Mouse (Mus musculus) G1E (cell line): ENCODE results near the gene Tm9sf3. TPM values are rescaled to one million over a fixed set of nuclear protein-coding genes. Genes with fewer than 3 reads are reported as not detected.

Experiments used
- ATAC-seq: 2 replicates; pipeline ENCODE4 v1.8.0; 2016; ENCODE audit warnings: mild to moderate bottlenecking; ENCODE audit not compliant: insufficient number of reproducible peaks, poor library complexity, low FRiP score, severe bottlenecking; ENCODE audit errors: extremely low read depth
- DNase-seq: peaks from one replicate; pipeline ENCODE4 v3.0.0; 2012; ENCODE audit warnings: low spot score
- H3K27me3 ChIP-seq: 2 replicates; pipeline ENCODE4 v1.6.1; 2012; ENCODE audit warnings: mild to moderate bottlenecking, low read length, inconsistent platforms; ENCODE audit not compliant: insufficient read depth
- H3K36me3 ChIP-seq: replicated peaks from 2 replicates; pipeline ENCODE3; 2012; ENCODE audit warnings: mild to moderate bottlenecking, inconsistent platforms
- H3K4me1 ChIP-seq: 2 replicates; pipeline ENCODE4 v1.6.1; 2012; ENCODE audit warnings: low read depth, low read length, inconsistent platforms, mixed read lengths; ENCODE audit not compliant: insufficient read depth
- H3K4me3 ChIP-seq: 2 replicates; pipeline ENCODE4 v1.5.1; 2012; ENCODE audit warnings: low read depth, mild to moderate bottlenecking, inconsistent platforms, low read length, moderate library complexity, mixed read lengths
- H3K9me3 ChIP-seq: replicated peaks from 2 replicates; pipeline ENCODE4 v1.6.1; 2012; ENCODE audit warnings: inconsistent platforms
- CTCF ChIP-seq: IDR thresholded peaks from 2 replicates; pipeline ENCODE4 v1.5.1; 2012; ENCODE audit warnings: low read depth, low read length, inconsistent platforms, mixed read lengths
- GATA1 ChIP-seq: IDR thresholded peaks from 2 replicates; pipeline ENCODE4 v1.6.1; 2012; ENCODE audit warnings: borderline replicate concordance, low read length, inconsistent platforms, mixed read lengths
- GATA2 ChIP-seq: IDR thresholded peaks from 2 replicates; pipeline ENCODE4 v1.6.1; 2012; ENCODE audit warnings: low read depth, low read length, inconsistent platforms, borderline replicate concordance
- POLR2AphosphoS5 ChIP-seq: IDR thresholded peaks from 2 replicates; pipeline ENCODE4 v1.6.1; 2012; ENCODE audit warnings: low read depth, low read length, inconsistent platforms; ENCODE audit not compliant: insufficient replicate concordance
- TAL1 ChIP-seq: conservative IDR thresholded peaks from 2 replicates; pipeline ENCODE4 v1.6.1; 2012; ENCODE audit warnings: low read depth, low read length, inconsistent platforms, mixed read lengths
- polyA plus RNA-seq: library from polyadenylated mRNA; stranded (reverse); fragments of >175 nt; gene quantifications from 2 replicates; pipeline ENCODE4 v1.2.3, GENCODE M21; 2012
- total RNA-seq, 2 experiments: library from RNA; stranded (forward) in 1 of 2; stranded (reverse) in 1 of 2; fragments of 200-1000 nt in 1 of 2; fragments of >200 nt in 1 of 2; fragmentation: Nextera tagmentation in 1 of 2; gene quantifications; 2 replicates each; pipeline ENCODE4 v1.2.3; 2014 to 2017

Gene Tm9sf3
- total and polyA plus RNA-seq, 3 experiments: 45.9 to 236 (median 118) TPM

GRCm38 (mm10) chr19:41191724-41192123 lies 72.1 kb downstream of the Tm9sf3 start:
- H3K4me1 ChIP-seq: no peaks in the 10 kb centered on the region
- H3K9me3 ChIP-seq: no peaks in the 10 kb centered on the region
- H3K27me3 ChIP-seq: no peaks in the 10 kb centered on the region; the same call in 1 of the 2 replicates
- no peak for ATAC-seq
- TF ChIP-seq POLR2AphosphoS5 (no peak), TAL1 (no peak), GATA2 (no peak), CTCF (no peak), GATA1 (no peak)
- no peaks in the 10 kb centered on the region for H3K36me3 ChIP-seq
- DNase-seq: no peak
- no peak overlapping the region for H3K4me3 ChIP-seq

DNA sequence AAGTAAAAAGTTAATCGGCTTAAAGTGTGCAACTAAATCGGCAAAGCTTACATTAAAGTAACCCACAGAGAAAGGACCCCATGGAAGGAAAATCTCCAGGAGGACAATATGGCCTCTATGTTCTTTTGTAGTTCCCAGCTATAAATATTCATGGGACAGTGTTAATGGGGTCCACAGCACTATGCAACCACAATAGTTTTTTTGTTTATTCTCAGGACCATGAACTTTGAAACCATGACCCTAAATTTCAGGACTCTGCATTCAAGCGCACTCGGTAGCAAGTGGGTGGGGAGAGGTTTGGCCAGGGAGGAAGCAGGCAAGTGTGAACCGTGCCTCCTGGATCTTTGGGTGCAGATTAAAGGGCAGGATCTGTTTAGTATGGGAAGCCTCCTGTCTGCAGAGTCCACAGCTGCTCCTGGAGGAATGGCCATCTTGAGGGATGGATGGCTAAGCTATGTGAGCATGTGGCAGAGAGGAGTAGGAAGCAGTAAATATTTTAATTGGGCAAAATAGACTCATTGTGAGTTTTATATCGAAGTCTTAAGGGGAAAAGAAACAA lies 72.8 kb downstream of the Tm9sf3 start:
- Histone ChIP-seq H3K36me3 (no peaks in the 10 kb centered on the region), H3K27me3 (no peaks in the 10 kb centered on the region; the same call in 1 of the 2 replicates), H3K9me3 (no peaks in the 10 kb centered on the region), H3K4me3 (no peak overlapping the region), H3K4me1 (no peaks in the 10 kb centered on the region)
- ATAC-seq (no peak), DNase-seq (no peak)
- TF ChIP-seq TAL1 (no peak), CTCF (no peak), GATA1 (no peak), POLR2AphosphoS5 (no peak), GATA2 (no peak)

DNA sequence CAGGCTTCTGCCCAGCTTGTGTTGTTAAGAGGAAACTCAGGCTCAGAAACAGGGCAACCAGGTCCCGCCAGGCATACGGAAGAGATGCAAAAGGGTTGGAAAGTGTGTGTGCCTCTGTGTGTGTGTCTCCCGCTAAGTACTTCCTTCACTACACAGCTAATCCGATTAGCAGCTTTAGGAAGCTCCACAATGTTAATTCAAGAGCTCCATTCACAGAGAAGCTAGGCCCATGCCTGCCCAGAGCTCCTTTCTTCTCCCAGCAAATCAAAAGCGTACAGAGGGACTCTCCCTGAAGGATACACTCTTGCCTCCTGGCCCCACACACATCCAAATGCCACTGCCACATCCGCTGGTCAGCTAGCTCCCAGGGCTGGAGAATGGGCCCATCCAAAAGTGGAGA lies 86.5 kb downstream of the Tm9sf3 start:
- ATAC-seq (no peak), DNase-seq (no peak)
- TF ChIP-seq TAL1 (no peak), POLR2AphosphoS5 (no peak), GATA2 (no peak), CTCF (no peak), GATA1 (no peak)
- Histone ChIP-seq H3K27me3 (no peaks in the 10 kb centered on the region; the same call in 1 of the 2 replicates), H3K36me3 (no peaks in the 10 kb centered on the region), H3K9me3 (no peaks in the 10 kb centered on the region), H3K4me1 (no peaks in the 10 kb centered on the region), H3K4me3 (no peak overlapping the region)

- no peaks in the 10 kb centered on the region for H3K36me3 ChIP-seq
- ATAC-seq: no peak
- H3K9me3 ChIP-seq: no peaks in the 10 kb centered on the region
- no peak for DNase-seq
- H3K4me3 ChIP-seq: no peak overlapping the region
- TF ChIP-seq POLR2AphosphoS5: no peak
- no peaks in the 10 kb centered on the region for H3K4me1 ChIP-seq
- no peaks in the 10 kb centered on the region; the same call in 1 of the 2 replicates for H3K27me3 ChIP-seq
Measured at GRCm38 (mm10) chr19:41176881-41177280, 86.9 kb downstream of the Tm9sf3 start.

- H3K36me3 ChIP-seq: no peaks in the 10 kb centered on the region
Measured at GRCm38 (mm10) chr19:41165914-41166235, 97.9 kb downstream of the Tm9sf3 start.

GRCm38 (mm10) chr19:41165144-41165913 lies 98.5 kb downstream of the Tm9sf3 start:
- H3K4me1 ChIP-seq: no peaks in the 10 kb centered on the region
- no peak for DNase-seq
- no peaks in the 10 kb centered on the region for H3K36me3 ChIP-seq
- no peak for ATAC-seq
- no peak overlapping the region for H3K4me3 ChIP-seq
- TF ChIP-seq GATA1: no peak
- TF ChIP-seq POLR2AphosphoS5: no peak
- no peak for TF ChIP-seq GATA2
- no peak for TF ChIP-seq CTCF
- TF ChIP-seq TAL1: no peak
- H3K27me3 ChIP-seq: no peaks in the 10 kb centered on the region; the same call in 1 of the 2 replicates
- H3K9me3 ChIP-seq: no peaks in the 10 kb centered on the region

More at GRCm38 (mm10) chr19:41165914-41166235, 97.9 kb downstream of the Tm9sf3 start:
- Histone ChIP-seq H3K4me1 (no peaks in the 10 kb centered on the region), H3K9me3 (no peaks in the 10 kb centered on the region), H3K4me3 (no peak overlapping the region), H3K27me3 (no peaks in the 10 kb centered on the region)
- ATAC-seq (no peak), DNase-seq (no peak)
- TF ChIP-seq CTCF (no peak), TAL1 (no peak), GATA2 (no peak), GATA1 (no peak), POLR2AphosphoS5 (no peak)

DNA sequence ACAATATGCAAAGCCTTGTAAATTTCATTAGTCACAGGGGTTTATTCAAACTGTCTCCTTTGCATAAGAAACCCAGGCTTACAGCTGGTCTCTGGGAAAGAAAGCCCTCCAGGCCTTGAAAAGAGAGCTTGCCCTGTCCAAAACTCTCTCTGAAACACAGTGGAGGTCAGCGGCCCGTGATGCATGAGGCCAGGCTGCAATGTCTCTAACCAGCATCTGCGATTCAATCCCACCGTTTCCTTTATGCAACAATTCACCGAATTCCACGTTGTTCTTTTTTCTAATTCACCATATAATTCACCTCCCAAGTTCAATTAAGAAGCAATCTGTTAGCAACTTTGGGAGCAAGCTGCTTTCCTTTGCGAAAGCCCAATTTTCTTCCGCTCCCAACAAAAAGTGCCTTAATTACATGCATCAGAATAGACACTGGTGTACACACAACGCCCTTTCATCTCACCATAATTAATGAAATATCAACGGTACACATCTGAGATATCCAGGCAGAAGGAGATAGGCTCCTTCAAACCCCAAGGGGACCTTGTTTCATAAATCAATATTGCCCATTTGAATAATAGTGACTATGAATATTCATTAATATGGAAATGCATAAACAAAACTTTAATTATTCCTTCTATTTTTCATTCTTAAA lies 99.2 kb downstream of the Tm9sf3 start:
- H3K36me3 ChIP-seq: no peaks in the 10 kb centered on the region
- ATAC-seq (no peak), DNase-seq (no peak)
- H3K4me1 ChIP-seq: no peaks in the 10 kb centered on the region
- no peak for TF ChIP-seq CTCF
- no peak for TF ChIP-seq POLR2AphosphoS5
- no peak for TF ChIP-seq GATA2
- TF ChIP-seq GATA1: no peak
- no peak for TF ChIP-seq TAL1
- H3K4me3 ChIP-seq: no peak overlapping the region
- H3K9me3 ChIP-seq: no peaks in the 10 kb centered on the region
- H3K27me3 ChIP-seq: no peaks in the 10 kb centered on the region; the same call in 1 of the 2 replicates

Other genes with a start within 250 kb of the Tm9sf3 start
- gene Dntt, start 234.7 kb downstream of the Tm9sf3 start, total RNA-seq (2014; fragmentation: Nextera tagmentation): not detected in 2 replicates
- gene Dntt, start 234.7 kb downstream of the Tm9sf3 start, total RNA-seq (2017): not detected in 2 replicates
- not detected in 2 replicates for gene Dntt, start 234.7 kb downstream of the Tm9sf3 start, polyA plus RNA-seq
- gene Opalin, start 186.9 kb downstream of the Tm9sf3 start, total RNA-seq (2014; fragmentation: Nextera tagmentation): not detected in 2 replicates
- gene Opalin, start 186.9 kb downstream of the Tm9sf3 start, total RNA-seq (2017): 0.27 TPM in 1 of 2 replicates, not detected in the other
- gene Opalin, start 186.9 kb downstream of the Tm9sf3 start, polyA plus RNA-seq: not detected in 2 replicates
- not detected in 2 replicates for gene Tll2, start 57.2 kb downstream of the Tm9sf3 start, total RNA-seq (2014; fragmentation: Nextera tagmentation)
- gene Tll2, start 57.2 kb downstream of the Tm9sf3 start, total RNA-seq (2017): not detected in 2 replicates
- not detected in 2 replicates for gene Tll2, start 57.2 kb downstream of the Tm9sf3 start, polyA plus RNA-seq
- gene Pik3ap1, start 121.1 kb upstream of the Tm9sf3 start, total RNA-seq (2014; fragmentation: Nextera tagmentation): 0.19 TPM in 1 of 2 replicates, not detected in the other
- gene Pik3ap1, start 121.1 kb upstream of the Tm9sf3 start, total RNA-seq (2017): 0.12 and 0.16 TPM in 2 replicates
- gene Pik3ap1, start 121.1 kb upstream of the Tm9sf3 start, polyA plus RNA-seq: 0.07 and 0.09 TPM in 2 replicates
- 26.5 and 44.5 TPM in 2 replicates for gene Lcor, start 218.6 kb upstream of the Tm9sf3 start, total RNA-seq (2014; fragmentation: Nextera tagmentation)
- 14.0 and 16.0 TPM in 2 replicates for gene Lcor, start 218.6 kb upstream of the Tm9sf3 start, total RNA-seq (2017)
- gene Lcor, start 218.6 kb upstream of the Tm9sf3 start, polyA plus RNA-seq: 1.9 and 2.9 TPM in 2 replicates